Comparison of ENCODE assay signal across 20 mouse cellular contexts in genomic region chr11:46406721-46407120, GRCm38 (mm10). TPM values are rescaled to one million over a fixed set of nuclear protein-coding genes. Genes with fewer than 3 reads are reported as not detected.
DNase-seq lines count a peak whose midpoint lies in the region; ATAC-seq and TF ChIP-seq lines count a peak whose summit lies in the region.
"Had no signal": no experiment of that assay in that cellular context is flagged by ENCODE, and none has a peak within 500 bp of the region (broad histone marks: within the 10 kb centered on the region; RNA-seq: fewer than 3 reads in every experiment).

No protein-coding gene starts in this region.

- peak overlapping the region; percentile 32; the same call in 1 of the 2 replicates for H3K4me2 ChIP-seq in heart, embryonic 14.5 days (ENCODE audit: low read length)
- H3K4me2 ChIP-seq: hindbrain, embryonic 13.5 days; intestine, embryonic 15.5 days; liver, embryonic 12.5 days; lung, embryonic 14.5 days had no signal

- DNase-seq in heart, postnatal 25 days (ENCODE audit: low spot score) = no peak
- no peak for DNase-seq in testis, postnatal 14 days (ENCODE audit: low spot score)
- peak; percentile 44 to 50 for DNase-seq in cerebellum, postnatal 10 days
- no peak for DNase-seq in layer of hippocampus, adult 11-12 months (ENCODE audit: low spot score)
- no peak for DNase-seq in MN1 (ENCODE audit: low spot score)
- DNase-seq: adrenal gland, postnatal 25 days; gastrocnemius, postnatal 14 days; lung, embryonic 14.5 days; midbrain, embryonic 14.5 days; thymus, adult 18-20 months had no signal

- H3K36me3 ChIP-seq in heart, embryonic 14.5 days (ENCODE audit: control insufficient read depth, insufficient read depth, low read length) = no peaks in the 10 kb centered on the region
- no peaks in the 10 kb centered on the region for H3K36me3 ChIP-seq in testis, adult 2 months (ENCODE audit: control insufficient read depth, insufficient read depth, low read length)
- H3K36me3 ChIP-seq: hindbrain, embryonic 13.5 days; intestine, embryonic 15.5 days; liver, embryonic 12.5 days had no signal

- no peak overlapping the region for H3K27ac ChIP-seq in heart, embryonic 14.5 days (replicated peaks in 1 of 2; ENCODE audit: control insufficient read depth in 1 of 2, insufficient read depth in 1 of 2, low read depth in 2 of 2, low read length in 2 of 2)
- H3K27ac ChIP-seq in testis, adult 2 months (ENCODE audit: control insufficient read depth, insufficient read depth, low read depth, low read length) = no peak overlapping the region
- H3K27ac ChIP-seq: hindbrain, embryonic 13.5 days; intestine, embryonic 15.5 days; liver, embryonic 12.5 days; macrophage had no signal

- TF ChIP-seq POLR2A in testis, adult 2 months (IDR thresholded peaks at IDR 0.05; ENCODE audit: control insufficient read depth, low read depth, low read length) = no peak

- H3K9me3 ChIP-seq in heart, embryonic 14.5 days (ENCODE audit: control insufficient read depth, low read length) = no peaks in the 10 kb centered on the region
- H3K9me3 ChIP-seq: hindbrain, embryonic 13.5 days; intestine, embryonic 15.5 days; liver, embryonic 12.5 days had no signal

- H3K9ac ChIP-seq in heart, embryonic 14.5 days (ENCODE audit: low read length) = no peak overlapping the region; the same call in 1 of the 2 replicates
- H3K9ac ChIP-seq: hindbrain, embryonic 13.5 days; intestine, embryonic 15.5 days; liver, embryonic 12.5 days; lung, embryonic 14.5 days had no signal

- H3K4me1 ChIP-seq in heart, embryonic 14.5 days (ENCODE audit: control insufficient read depth in 2 of 2, insufficient read depth in 2 of 2, low read length in 2 of 2) = no peaks in the 10 kb centered on the region
- H3K4me1 ChIP-seq in testis, adult 2 months (ENCODE audit: control insufficient read depth, insufficient read depth, low read length) = no peaks in the 10 kb centered on the region; the same call in 1 of the 2 replicates
- H3K4me1 ChIP-seq: hindbrain, embryonic 13.5 days; intestine, embryonic 15.5 days; liver, embryonic 12.5 days had no signal

- intact Hi-C loops in heart, postnatal 25 days (cut with DNase I) = no loop called here

- no peaks in the 10 kb centered on the region for H3K27me3 ChIP-seq in heart, embryonic 14.5 days (ENCODE audit: control insufficient read depth, insufficient read depth, low read length)
- H3K27me3 ChIP-seq in testis, adult 2 months (ENCODE audit: control insufficient read depth, insufficient read depth, low read length) = no peaks in the 10 kb centered on the region
- H3K27me3 ChIP-seq: hindbrain, embryonic 13.5 days; intestine, embryonic 15.5 days had no signal

- TF ChIP-seq CTCF in testis, adult 2 months (IDR thresholded peaks at IDR 0.05; ENCODE audit: control insufficient read depth, insufficient read depth, insufficient replicate concordance, low read depth, low read length) = no peak

- ATAC-seq in heart, embryonic 14.5 days (ENCODE audit: insufficient number of reproducible peaks, insufficient read depth, low FRiP score, low read depth) = no peak
- ATAC-seq: intestine, embryonic 15.5 days; liver, embryonic 12.5 days had no signal

- 0 out of 4 replicates have a peak overlapping the region, but pooled peaks of 1 of the 2 experiments have one; percentile 1 for H3K4me3 ChIP-seq in heart, embryonic 14.5 days (ENCODE audit: control insufficient read depth in 1 of 2, insufficient read depth in 1 of 2, low read depth in 1 of 2, low read length in 2 of 2)
- peak overlapping the region; percentile 77 for H3K4me3 ChIP-seq in testis, adult 2 months (ENCODE audit: control insufficient read depth, low read depth, low read length)
- H3K4me3 ChIP-seq: hindbrain, embryonic 13.5 days; intestine, embryonic 15.5 days; liver, embryonic 12.5 days had no signal

- WGBS in heart, embryonic 14.5 days = 34% methylated on average over 10 of the region's 10 CpGs

RNA-seq across cellular contexts. Expression of gene Fam71b, which starts 10.4 kb away (rescaled TPM):
- polyA plus RNA-seq in heart, embryonic 14.5 days (2014; fragmentation: Nextera tagmentation; extraction: Ambion mirVana) = not detected in 2 replicates
- total RNA-seq in heart, postnatal 25 days (2021) = not detected
- 203 and 207 TPM in 2 replicates for polyA plus RNA-seq in testis, adult 2 months (2012; rRNA removed)
- total RNA-seq: adrenal gland, postnatal 25 days; gastrocnemius, postnatal 14 days had no signal
- polyA plus RNA-seq: forebrain, embryonic 11.5 days; hindbrain, embryonic 13.5 days; intestine, embryonic 15.5 days; kidney, embryonic 14.5 days; limb, embryonic 11.5 days; liver, embryonic 12.5 days; lung, embryonic 14.5 days; macrophage; midbrain, embryonic 14.5 days; urinary bladder, adult 2 months had no signal

RNA-seq across cellular contexts. Expression of gene Itk, which starts 17.4 kb away (rescaled TPM):
- not detected in 2 replicates for polyA plus RNA-seq in heart, embryonic 14.5 days (2014; fragmentation: Nextera tagmentation; extraction: Ambion mirVana)
- under 1 TPM; 0.16 to 0.31 TPM for total RNA-seq in heart, postnatal 25 days (2021)
- 0.02 TPM in 2 replicates for polyA plus RNA-seq in testis, adult 2 months (2012; rRNA removed)
- polyA plus RNA-seq: hindbrain, embryonic 13.5 days; limb, embryonic 11.5 days; liver, embryonic 12.5 days; midbrain, embryonic 14.5 days had no signal

RNA-seq across cellular contexts. Expression of gene Med7, which starts 30.0 kb away (rescaled TPM):
- polyA plus RNA-seq in heart, embryonic 14.5 days (2014; fragmentation: Nextera tagmentation; extraction: Ambion mirVana) = 50.9 and 54.2 TPM in 2 replicates
- total RNA-seq in heart, postnatal 25 days (2021) = 10 to 100 TPM; 14.6 to 16.9 TPM
- polyA plus RNA-seq in testis, adult 2 months (2012; rRNA removed) = 33.2 and 36.7 TPM in 2 replicates

RNA-seq across cellular contexts. Expression of gene Havcr2, which starts 48.0 kb away (rescaled TPM):
- polyA plus RNA-seq in heart, embryonic 14.5 days (2014; fragmentation: Nextera tagmentation; extraction: Ambion mirVana) = 0.28 and 0.38 TPM in 2 replicates
- under 1 TPM; 0.28 to 0.36 TPM for total RNA-seq in heart, postnatal 25 days (2021)
- 0.06 and 0.12 TPM in 2 replicates for polyA plus RNA-seq in testis, adult 2 months (2012; rRNA removed)
- total RNA-seq: gastrocnemius, postnatal 14 days had no signal

Comparison
In these comparisons a context has a peak if more than half of its experiments do, and no peak if none do; other contexts are left out.
1. DNase-seq: peak in cerebellum, postnatal 10 days (2 of 2); none in heart, postnatal 25 days (single experiment), testis, postnatal 14 days (single experiment), layer of hippocampus, adult 11-12 months (single experiment) and MN1 (single experiment).
2. RNA of gene Fam71b, which starts 10.4 kb away (polyA plus RNA-seq): 203 to 207 TPM in testis, adult 2 months; not detected in heart, embryonic 14.5 days; every median in the first group is over 100 times any median in the second.